Mouse (Mus musculus): ENCODE results near the gene Gm20390. TPM values are rescaled to one million over a fixed set of nuclear protein-coding genes. Genes with fewer than 3 reads are reported as not detected.

The Gm20390 gene
- polyA plus RNA-seq, 2 experiments = 76.8 to 204 TPM

DNA sequence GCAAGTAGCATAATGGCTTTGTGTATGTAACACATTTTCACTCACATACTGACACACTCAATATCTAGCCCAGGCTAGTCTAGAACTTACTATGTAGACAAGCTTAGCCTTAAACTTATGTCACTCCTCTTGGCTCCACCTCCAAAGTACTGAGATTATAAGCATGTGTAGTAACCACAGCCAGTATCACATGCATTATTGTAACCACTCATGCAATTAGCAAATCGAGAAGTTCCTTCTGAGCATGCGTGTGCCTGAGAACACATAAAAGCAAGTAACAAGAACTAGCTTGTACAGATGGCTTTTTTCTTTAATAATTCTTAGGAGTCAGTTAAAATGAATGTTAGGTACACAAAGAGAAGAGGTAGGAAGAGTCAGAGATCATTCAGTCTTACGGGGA is 16.5 kb upstream of the Gm20390 start:
- DNase-seq (ENCODE audit: low read depth in 3 of 3, low spot score in 3 of 3) (no peak), ATAC-seq (ENCODE audit: insufficient read depth) (no peak)
- Histone ChIP-seq H3K4me1 (replicated peaks; ENCODE audit: control insufficient read depth in 2 of 2, insufficient read depth in 2 of 2, low read length in 1 of 2) (peaks cover 7 to 18% of the 10 kb centered on the region in 2 experiments; a peak in 3 of 4 replicates), H3K36me3 (replicated peaks; ENCODE audit: control insufficient read depth, insufficient read depth, low read depth) (no peaks in the 10 kb centered on the region), H3K4me3 (ENCODE audit: insufficient read depth in 1 of 2, low read depth in 2 of 2, low read length in 2 of 2) (no peak overlapping the region), H3K27me3 (ENCODE audit: control insufficient read depth, insufficient read depth, low read length) (no peaks in the 10 kb centered on the region), H3K4me2 (ENCODE audit: low read depth) (no peak overlapping the region), H3K9ac (replicated peaks) (no peak overlapping the region), H3K27ac (no peak overlapping the region), H3K9me3 (ENCODE audit: control insufficient read depth, low read length) (no peaks in the 10 kb centered on the region)
- 70% methylated on average over 3 of the region's 3 CpGs for WGBS (ENCODE audit: insufficient replicate concordance)
- TF ChIP-seq CTCF (IDR thresholded peaks at IDR 0.05; ENCODE audit: low read depth) = no peak
- TF ChIP-seq EP300 (IDR thresholded peaks at IDR 0.05; ENCODE audit: low read depth) = no peak

DNA sequence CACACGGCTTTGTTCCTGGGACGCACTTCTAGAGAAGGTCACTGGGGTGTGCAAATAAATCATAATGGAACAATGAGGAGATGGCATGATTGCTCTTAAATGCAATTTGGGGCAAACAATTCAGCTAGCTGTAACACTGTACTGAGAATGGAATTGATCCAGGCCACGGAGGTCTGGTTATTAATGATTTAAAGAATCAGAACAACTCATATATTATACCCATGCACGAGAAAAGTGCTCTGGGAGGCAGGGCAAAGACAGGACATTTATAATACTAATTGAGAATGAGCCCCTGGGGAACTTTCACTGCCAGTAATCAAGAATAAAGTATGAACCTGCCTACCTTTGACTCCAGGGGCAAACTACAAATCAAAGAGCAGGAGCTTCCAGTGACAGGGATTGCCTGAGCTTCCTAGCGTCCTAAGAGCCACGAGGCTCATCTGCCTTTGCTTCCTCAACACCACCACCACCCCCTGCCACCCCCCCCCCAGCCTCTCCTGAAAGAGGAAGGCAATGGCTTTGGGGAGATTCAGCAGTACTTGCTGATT is 11.5 kb upstream of the Gm20390 start:
- no peak for ATAC-seq (ENCODE audit: insufficient read depth)
- 43% methylated on average over 6 of the region's 6 CpGs for WGBS (ENCODE audit: insufficient replicate concordance)
- no peak overlapping the region for H3K4me3 ChIP-seq (ENCODE audit: insufficient read depth in 1 of 2, low read depth in 2 of 2, low read length in 2 of 2)
- no peaks in the 10 kb centered on the region for H3K9me3 ChIP-seq (ENCODE audit: control insufficient read depth, low read length)
- H3K9ac ChIP-seq (replicated peaks) = no peak overlapping the region
- H3K36me3 ChIP-seq (replicated peaks; ENCODE audit: control insufficient read depth, insufficient read depth, low read depth) = no peaks in the 10 kb centered on the region
- no peak for TF ChIP-seq CTCF (IDR thresholded peaks at IDR 0.05; ENCODE audit: low read depth)
- TF ChIP-seq EP300 (IDR thresholded peaks at IDR 0.05; ENCODE audit: low read depth) = no peak
- H3K27ac ChIP-seq = no peak overlapping the region
- DNase-seq (ENCODE audit: low read depth in 3 of 3, low spot score in 3 of 3) = no peak
- H3K27me3 ChIP-seq (ENCODE audit: control insufficient read depth, insufficient read depth, low read length) = no peaks in the 10 kb centered on the region
- H3K4me1 ChIP-seq (replicated peaks; ENCODE audit: control insufficient read depth in 2 of 2, insufficient read depth in 2 of 2, low read length in 1 of 2) = no peaks in the 10 kb centered on the region
- no peak overlapping the region for H3K4me2 ChIP-seq (ENCODE audit: low read depth)

DNA sequence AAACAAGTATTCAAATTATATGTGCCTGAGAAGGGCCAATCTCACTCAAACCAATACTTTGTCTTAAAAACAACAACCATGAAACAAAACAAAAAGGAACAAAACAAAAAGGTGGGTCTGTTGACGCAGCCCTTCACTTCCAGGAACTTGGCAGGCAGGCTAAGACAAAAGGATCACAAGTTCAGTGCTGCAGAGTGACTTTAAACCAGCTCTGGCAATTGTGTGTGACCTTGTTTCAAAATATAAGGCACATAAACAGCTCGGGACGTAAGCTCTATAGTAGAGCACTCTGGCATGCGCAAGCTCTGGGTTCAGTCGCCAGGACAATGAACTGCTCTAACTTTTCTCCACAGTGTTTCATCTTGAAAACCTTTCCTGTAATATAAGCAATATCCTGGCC is 4.9 kb upstream of the Gm20390 start:
- Histone ChIP-seq H3K27ac (no peak overlapping the region), H3K4me3 (ENCODE audit: insufficient read depth in 1 of 2, low read depth in 2 of 2, low read length in 2 of 2) (no peak overlapping the region), H3K27me3 (ENCODE audit: control insufficient read depth, insufficient read depth, low read length) (no peaks in the 10 kb centered on the region), H3K9ac (replicated peaks) (no peak overlapping the region), H3K36me3 (replicated peaks; ENCODE audit: control insufficient read depth, insufficient read depth, low read depth) (no peaks in the 10 kb centered on the region), H3K4me2 (ENCODE audit: low read depth) (no peak overlapping the region), H3K4me1 (replicated peaks; ENCODE audit: control insufficient read depth in 2 of 2, insufficient read depth in 2 of 2, low read length in 1 of 2) (peaks cover 2 to 3% of the 10 kb centered on the region in 2 experiments; a peak in 1 of 4 replicates), H3K9me3 (ENCODE audit: control insufficient read depth, low read length) (no peaks in the 10 kb centered on the region)
- TF ChIP-seq CTCF (IDR thresholded peaks at IDR 0.05; ENCODE audit: low read depth) (no peak), EP300 (IDR thresholded peaks at IDR 0.05; ENCODE audit: low read depth) (no peak)
- DNase-seq (ENCODE audit: low read depth in 3 of 3, low spot score in 3 of 3) (no peak), ATAC-seq (ENCODE audit: insufficient read depth) (no peak)
- 78% methylated on average over 5 of the region's 5 CpGs for WGBS (ENCODE audit: insufficient replicate concordance)

DNA sequence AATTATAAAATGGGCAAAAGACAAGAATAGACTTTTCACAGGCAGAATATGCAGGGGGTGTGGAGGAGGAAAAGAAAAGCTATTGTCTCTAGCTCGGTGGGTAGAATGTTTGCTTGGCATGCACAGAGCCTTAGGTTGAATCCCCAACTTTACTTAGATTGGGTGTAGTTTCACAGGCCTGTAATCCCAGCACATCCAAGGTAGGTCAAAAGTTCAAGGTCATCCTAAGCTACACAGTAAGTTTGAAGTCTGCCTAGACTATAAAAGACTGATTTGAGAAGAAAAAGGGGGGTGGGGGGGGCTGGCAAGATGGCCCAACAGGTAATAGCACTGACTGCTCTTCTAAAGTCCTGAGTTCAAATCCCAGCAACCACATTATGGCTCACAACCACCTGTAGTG is 1.7 kb upstream of the Gm20390 start:
- 73% methylated on average over 1 of the region's 1 CpGs for whole genome bisulfite sequencing (ENCODE audit: insufficient replicate concordance)
- no peak overlapping the region for H3K9ac ChIP-seq (replicated peaks)
- H3K9me3 ChIP-seq (ENCODE audit: control insufficient read depth, low read length) = no peaks in the 10 kb centered on the region
- H3K4me2 ChIP-seq (ENCODE audit: low read depth) = no peak overlapping the region
- no peak for ATAC-seq (ENCODE audit: insufficient read depth)
- no peak for DNase-seq (ENCODE audit: low read depth in 3 of 3, low spot score in 3 of 3)
- no peak overlapping the region for H3K27ac ChIP-seq
- TF ChIP-seq EP300 (IDR thresholded peaks at IDR 0.05; ENCODE audit: low read depth) (no peak), CTCF (IDR thresholded peaks at IDR 0.05; ENCODE audit: low read depth) (no peak)
- no peak overlapping the region for H3K4me3 ChIP-seq (ENCODE audit: insufficient read depth in 1 of 2, low read depth in 2 of 2, low read length in 2 of 2)
- peaks cover 2 to 8% of the 10 kb centered on the region in 2 experiments; a peak in 3 of 4 replicates for H3K4me1 ChIP-seq (replicated peaks; ENCODE audit: control insufficient read depth in 2 of 2, insufficient read depth in 2 of 2, low read length in 1 of 2)
- no peaks in the 10 kb centered on the region for H3K27me3 ChIP-seq (ENCODE audit: control insufficient read depth, insufficient read depth, low read length)
- H3K36me3 ChIP-seq (replicated peaks; ENCODE audit: control insufficient read depth, insufficient read depth, low read depth) = peaks cover 9% of the 10 kb centered on the region; the same call in 1 of the 2 replicates

DNA sequence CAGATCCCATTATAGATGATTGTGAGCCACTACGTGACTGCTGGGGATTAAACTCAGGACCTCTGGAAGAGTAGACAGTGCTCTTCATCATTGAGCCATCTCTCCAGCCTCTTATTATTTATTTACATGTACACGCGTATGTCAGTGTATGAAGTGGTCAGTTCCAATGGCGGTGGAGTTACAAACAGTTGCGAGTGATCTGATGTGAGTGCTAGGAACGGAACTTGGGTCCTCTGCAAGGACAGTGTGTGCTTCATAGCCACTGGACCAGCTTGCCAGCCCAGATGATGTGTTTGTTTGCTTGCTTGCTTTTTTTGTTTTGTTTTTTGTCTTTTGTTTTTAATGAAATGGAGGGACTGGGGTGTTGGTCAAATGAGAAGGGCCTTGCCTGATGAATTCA is 1.1 kb upstream of the Gm20390 start:
- H3K4me1 ChIP-seq (replicated peaks; ENCODE audit: control insufficient read depth in 2 of 2, insufficient read depth in 2 of 2, low read length in 1 of 2) = peaks cover 2 to 8% of the 10 kb centered on the region in 2 experiments; a peak in 3 of 4 replicates
- H3K9me3 ChIP-seq (ENCODE audit: control insufficient read depth, low read length) = no peaks in the 10 kb centered on the region
- 90% methylated on average over 6 of the region's 6 CpGs for WGBS (ENCODE audit: insufficient replicate concordance)
- peak overlapping the region; percentile 69 for H3K4me2 ChIP-seq (ENCODE audit: low read depth)
- no peak overlapping the region for H3K27ac ChIP-seq
- ATAC-seq (ENCODE audit: insufficient read depth) (no peak), DNase-seq (ENCODE audit: low read depth in 3 of 3, low spot score in 3 of 3) (no peak)
- no peak overlapping the region for H3K4me3 ChIP-seq (ENCODE audit: insufficient read depth in 1 of 2, low read depth in 2 of 2, low read length in 2 of 2)
- TF ChIP-seq CTCF (IDR thresholded peaks at IDR 0.05; ENCODE audit: low read depth) (no peak), EP300 (IDR thresholded peaks at IDR 0.05; ENCODE audit: low read depth) (no peak)
- no peaks in the 10 kb centered on the region for H3K27me3 ChIP-seq (ENCODE audit: control insufficient read depth, insufficient read depth, low read length)
- peaks cover 14% of the 10 kb centered on the region for H3K36me3 ChIP-seq (replicated peaks; ENCODE audit: control insufficient read depth, insufficient read depth, low read depth)
- no peak overlapping the region for H3K9ac ChIP-seq (replicated peaks)

All from liver, embryonic 14.5 days (tissue).